Mouse (Mus musculus) intestine, embryonic 14.5 days (tissue): ENCODE measurements around the gene Kif16b. TPM values are rescaled to one million over a fixed set of nuclear protein-coding genes. Genes with fewer than 3 reads are reported as not detected.

Source experiments
- ATAC-seq: fragments of 200-750 bp; cut with Nextera tagmentation; replicated peaks from 2 replicates; pipeline ENCODE4 v1.8.0; 2017; ENCODE audit warnings: low read depth, moderate number of reproducible peaks, moderate TSS enrichment, moderate library complexity; ENCODE audit not compliant: low FRiP score, low TSS enrichment
- DNase-seq: peaks from one replicate; pipeline ENCODE4 v3.0.0-alpha.2; 2018; ENCODE audit warnings: low spot score
- H3K27ac ChIP-seq: fragments of 300-500 bp; sonication (generic); 2 replicates; pipeline ENCODE4 v1.5.1; 2014; ENCODE audit warnings: low read depth, mild to moderate bottlenecking, control low read depth
- H3K27me3 ChIP-seq: fragments of 300-500 bp; sonication (generic); replicated peaks from 2 replicates; pipeline ENCODE4 v1.6.1; 2014; ENCODE audit warnings: low read length, control low read depth; ENCODE audit not compliant: control insufficient read depth, insufficient read depth
- H3K36me3 ChIP-seq: fragments of 300-500 bp; sonication (generic); 2 replicates; pipeline ENCODE4 v1.6.1; 2014; ENCODE audit warnings: low read length, control low read depth; ENCODE audit not compliant: control insufficient read depth, insufficient read depth
- H3K4me1 ChIP-seq: fragments of 300-500 bp; sonication (generic); replicated peaks from 2 replicates; pipeline ENCODE4 v1.6.1; 2014; ENCODE audit warnings: low read length, control low read depth, mixed read lengths; ENCODE audit not compliant: control insufficient read depth, insufficient read depth
- H3K4me2 ChIP-seq: fragments of 300-500 bp; sonication (generic); 2 replicates; pipeline ENCODE4 v1.6.1; 2014; ENCODE audit warnings: low read length
- H3K4me3 ChIP-seq: fragments of 300-500 bp; sonication (generic); 2 replicates; pipeline ENCODE4 v1.5.1; 2014; ENCODE audit warnings: low read depth, low read length, control low read depth, mixed read lengths
- H3K9ac ChIP-seq: fragments of 300-500 bp; sonication (generic); 2 replicates; pipeline ENCODE4 v1.6.1; 2014; ENCODE audit warnings: mild to moderate bottlenecking, low read length
- H3K9me3 ChIP-seq: fragments of 300-500 bp; sonication (generic); 2 replicates; pipeline ENCODE4 v1.6.1; 2016; ENCODE audit warnings: low read length, control low read depth; ENCODE audit not compliant: control insufficient read depth
- WGBS: fragments of 180-500 bp; shearing (Covaris S2); extraction: QIAGEN DNeasy Blood & Tissue Kit; methylation state at CpG from one replicate; pipeline ENCODE4 v1.1.7; 2014; 5-methylcytosine and 5-hydroxymethylcytosine counted together
- polyA plus RNA-seq: library from polyadenylated mRNA; unstranded; fragments of >200 nt; fragmentation: Nextera tagmentation; extraction: Ambion mirVana; gene quantifications from 2 replicates; pipeline ENCODE4 v1.2.1, GENCODE M21; 2014

Kif16b gene
- polyA plus RNA-seq, 1 experiment from 2014 or later: 12.7 TPM

DNA sequence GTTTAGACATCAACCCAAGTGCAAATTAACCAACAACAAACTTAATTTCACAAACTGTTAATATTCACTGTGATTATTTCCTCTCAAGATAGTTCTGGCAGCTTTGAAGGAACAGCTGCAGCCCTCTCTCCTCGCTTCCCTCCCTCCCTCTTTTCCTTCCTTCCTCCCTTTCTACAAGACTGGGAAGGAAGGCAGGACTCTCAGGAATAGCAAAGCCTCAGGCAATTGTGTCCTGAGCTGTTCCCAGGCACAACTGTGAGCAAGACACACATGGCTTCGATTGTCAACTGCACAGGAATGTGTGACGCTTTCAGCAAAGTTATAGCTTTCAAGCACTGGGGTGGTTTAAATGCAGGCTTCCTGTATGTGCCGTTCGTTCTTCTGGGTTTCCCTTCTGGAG is 286.8 kb downstream of the Kif16b start:
- no peak overlapping the region for H3K4me3 ChIP-seq
- ATAC-seq (no peak), DNase-seq (no peak)
- H3K4me1 ChIP-seq: no peaks in the 10 kb centered on the region
- H3K9me3 ChIP-seq: no peaks in the 10 kb centered on the region
- no peak overlapping the region for H3K27ac ChIP-seq
- no peak overlapping the region for H3K4me2 ChIP-seq
- no peaks in the 10 kb centered on the region for H3K27me3 ChIP-seq
- no peaks in the 10 kb centered on the region for H3K36me3 ChIP-seq
- no peak overlapping the region for H3K9ac ChIP-seq
- WGBS: 68% methylated on average over 5 of the region's 5 CpGs

DNA sequence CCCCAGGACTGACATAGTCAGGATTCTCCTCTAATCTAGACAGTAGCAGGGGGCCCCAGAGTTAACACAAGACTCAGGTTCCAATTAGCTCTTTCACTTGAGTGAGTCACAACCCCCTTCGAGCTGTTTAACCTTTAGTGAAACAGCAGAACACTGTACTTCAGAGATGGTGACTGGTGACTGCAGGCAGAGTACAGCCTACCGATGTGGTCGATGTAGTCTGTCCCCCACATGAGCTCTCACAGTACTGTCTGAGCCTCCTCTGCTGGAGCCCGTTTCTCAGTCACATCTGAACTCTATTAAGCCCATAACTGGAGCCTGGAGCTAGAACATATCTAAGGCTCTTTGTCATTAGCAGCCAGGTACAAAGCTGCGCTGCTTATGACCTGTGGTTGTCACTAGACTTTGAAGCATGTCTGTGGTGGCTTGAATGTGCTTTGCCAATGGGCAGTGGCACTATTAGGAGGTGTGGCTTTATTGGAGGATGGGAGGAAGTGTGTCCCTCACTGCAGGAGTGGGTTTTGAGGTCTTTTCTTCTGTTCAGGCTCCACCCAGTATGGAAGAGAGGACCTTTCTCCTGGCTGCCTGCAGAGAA is 288.9 kb downstream of the Kif16b start:
- WGBS: 83% methylated on average over 5 of the region's 5 CpGs
- no peak overlapping the region for H3K4me3 ChIP-seq

DNA sequence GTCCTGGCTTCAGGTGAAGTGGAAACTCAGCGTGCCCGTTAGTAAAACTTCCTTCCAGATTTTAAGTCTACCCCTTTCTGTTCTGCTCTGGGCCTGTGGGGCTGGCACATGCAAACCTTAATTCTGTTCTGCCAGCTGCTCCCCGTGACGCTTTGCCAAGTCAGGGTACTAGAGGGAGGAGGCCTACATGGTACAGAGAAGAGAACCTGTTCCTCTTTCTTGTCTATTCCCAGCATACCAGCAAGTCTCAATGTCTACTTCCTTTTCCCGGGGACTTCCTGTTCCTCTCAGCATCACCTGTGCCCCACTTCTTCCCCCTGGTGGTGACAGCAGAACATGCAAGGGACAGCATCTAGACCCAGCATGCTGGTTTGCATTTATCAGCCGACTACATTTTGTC is 290.2 kb downstream of the Kif16b start:
- Histone ChIP-seq H3K27me3 (no peaks in the 10 kb centered on the region), H3K36me3 (no peaks in the 10 kb centered on the region), H3K27ac (no peak overlapping the region), H3K4me3 (no peak overlapping the region), H3K9ac (no peak overlapping the region), H3K4me1 (no peaks in the 10 kb centered on the region), H3K9me3 (no peaks in the 10 kb centered on the region), H3K4me2 (no peak overlapping the region)
- WGBS: 90% methylated on average over 6 of the region's 6 CpGs
- DNase-seq (peak; percentile 56), ATAC-seq (no peak)

More for the DNA sequence above, 288.9 kb downstream of the Kif16b start:
- ATAC-seq: no peak
- Histone ChIP-seq H3K9me3 (no peaks in the 10 kb centered on the region), H3K4me2 (no peak overlapping the region), H3K27ac (no peak overlapping the region), H3K4me1 (no peaks in the 10 kb centered on the region), H3K9ac (no peak overlapping the region), H3K36me3 (no peaks in the 10 kb centered on the region), H3K27me3 (no peaks in the 10 kb centered on the region)
- no peak for DNase-seq

DNA sequence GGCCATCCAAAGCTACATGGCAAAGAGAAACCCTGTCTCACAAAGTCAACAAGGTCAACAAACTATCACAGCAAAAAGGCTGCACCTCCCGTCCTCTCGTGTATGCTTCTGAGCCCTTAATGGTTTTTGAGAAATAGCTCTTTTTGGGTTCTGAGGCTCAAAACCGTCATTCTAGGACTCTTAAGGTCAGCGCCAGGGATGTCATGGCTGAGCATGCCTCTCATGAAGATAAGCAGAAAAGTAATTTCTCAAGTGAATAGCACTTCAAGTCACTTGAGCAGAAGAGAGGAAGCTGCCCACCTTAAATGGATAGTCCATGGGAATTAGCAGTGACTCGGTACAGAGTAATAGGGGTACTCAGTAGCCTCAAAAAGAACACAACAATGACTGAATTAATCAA is 291.1 kb downstream of the Kif16b start:
- H3K4me3 ChIP-seq: no peak overlapping the region
- H3K27me3 ChIP-seq: no peaks in the 10 kb centered on the region
- no peaks in the 10 kb centered on the region for H3K4me1 ChIP-seq
- H3K9ac ChIP-seq: no peak overlapping the region
- no peaks in the 10 kb centered on the region for H3K9me3 ChIP-seq
- H3K36me3 ChIP-seq: no peaks in the 10 kb centered on the region
- WGBS: 68% methylated on average over 5 of the region's 5 CpGs
- DNase-seq (no peak), ATAC-seq (no peak)
- H3K4me2 ChIP-seq: no peak overlapping the region
- H3K27ac ChIP-seq: no peak overlapping the region

DNA sequence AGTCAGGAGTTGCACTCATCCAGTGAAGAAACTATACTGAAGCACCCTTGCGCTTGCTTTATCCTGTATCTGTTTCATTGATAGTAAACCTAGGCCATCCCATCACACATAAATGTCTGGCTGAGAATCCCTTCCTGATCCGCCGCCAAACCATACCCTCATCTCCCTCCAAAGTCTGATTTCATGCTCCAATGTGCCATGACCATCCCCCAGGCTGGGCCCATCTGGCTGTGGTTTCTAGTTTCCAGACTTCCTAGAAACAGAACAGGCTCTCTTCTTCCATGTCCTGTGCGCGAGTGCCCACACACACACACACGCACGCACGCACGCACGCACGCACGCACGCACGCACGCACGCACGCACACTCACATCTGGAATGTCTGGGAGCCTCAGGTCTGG is 292.6 kb downstream of the Kif16b start:
- H3K36me3 ChIP-seq: no peaks in the 10 kb centered on the region
- WGBS: 78% methylated on average over 17 of the region's 17 CpGs
- no peak overlapping the region for H3K27ac ChIP-seq
- no peak overlapping the region for H3K4me3 ChIP-seq
- H3K9ac ChIP-seq: no peak overlapping the region
- DNase-seq: no peak
- no peak for ATAC-seq
- no peak overlapping the region for H3K4me2 ChIP-seq
- no peaks in the 10 kb centered on the region for H3K27me3 ChIP-seq
- H3K9me3 ChIP-seq: no peaks in the 10 kb centered on the region
- no peaks in the 10 kb centered on the region for H3K4me1 ChIP-seq

DNA sequence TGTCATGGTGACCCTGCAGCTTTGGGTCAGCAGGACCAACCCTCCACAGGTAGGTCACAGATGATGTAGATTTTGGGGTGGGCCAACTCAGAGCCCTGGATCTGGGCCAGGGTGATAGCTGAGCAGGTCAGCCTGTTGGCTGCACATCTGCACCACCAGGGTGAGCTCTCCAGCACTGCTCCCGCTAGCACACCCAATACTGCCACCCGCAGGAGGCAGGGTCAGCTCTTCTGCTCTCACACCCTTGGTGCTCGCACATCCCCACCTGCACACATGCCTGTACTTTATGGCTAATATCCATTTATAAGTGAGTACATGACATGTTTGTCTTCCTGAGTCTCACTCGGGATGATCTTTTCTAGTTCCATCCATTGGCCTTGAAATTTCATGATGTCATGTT is 296.6 kb downstream of the Kif16b start:
- Histone ChIP-seq H3K9ac (no peak overlapping the region), H3K27me3 (no peaks in the 10 kb centered on the region), H3K9me3 (no peaks in the 10 kb centered on the region), H3K4me1 (no peaks in the 10 kb centered on the region; the same call in 1 of the 2 replicates), H3K4me2 (no peak overlapping the region), H3K36me3 (no peaks in the 10 kb centered on the region), H3K27ac (no peak overlapping the region), H3K4me3 (no peak overlapping the region)
- ATAC-seq (no peak), DNase-seq (no peak)
- WGBS: 75% methylated on average over 4 of the region's 4 CpGs

DNA sequence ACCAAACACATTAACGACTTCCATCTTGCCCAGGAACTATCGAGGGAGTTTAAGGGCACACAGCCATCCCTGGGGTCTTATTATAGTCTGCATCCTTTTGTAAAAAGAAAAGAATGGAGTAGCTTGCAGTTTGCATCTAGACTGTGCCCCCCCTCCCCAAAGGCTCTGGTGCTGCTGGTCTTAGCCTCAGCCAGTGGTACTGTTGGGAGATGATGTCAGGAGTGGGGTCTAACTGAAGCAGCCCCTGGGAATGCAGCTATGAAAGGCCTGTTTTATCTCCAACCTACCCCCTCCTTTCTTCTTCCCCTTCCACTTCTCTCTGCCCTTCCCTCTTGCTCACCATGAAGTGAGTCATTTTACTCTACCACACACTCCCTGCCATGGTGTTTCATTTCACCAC is 298.1 kb downstream of the Kif16b start:
- H3K4me1 ChIP-seq: no peaks in the 10 kb centered on the region; the same call in 1 of the 2 replicates
- H3K4me2 ChIP-seq: no peak overlapping the region
- no peaks in the 10 kb centered on the region for H3K36me3 ChIP-seq
- H3K4me3 ChIP-seq: no peak overlapping the region
- H3K27me3 ChIP-seq: no peaks in the 10 kb centered on the region
- H3K9ac ChIP-seq: no peak overlapping the region
- ATAC-seq (no peak), DNase-seq (no peak)
- 55% methylated on average over 2 of the region's 2 CpGs for WGBS
- no peak overlapping the region for H3K27ac ChIP-seq
- no peaks in the 10 kb centered on the region for H3K9me3 ChIP-seq

DNA sequence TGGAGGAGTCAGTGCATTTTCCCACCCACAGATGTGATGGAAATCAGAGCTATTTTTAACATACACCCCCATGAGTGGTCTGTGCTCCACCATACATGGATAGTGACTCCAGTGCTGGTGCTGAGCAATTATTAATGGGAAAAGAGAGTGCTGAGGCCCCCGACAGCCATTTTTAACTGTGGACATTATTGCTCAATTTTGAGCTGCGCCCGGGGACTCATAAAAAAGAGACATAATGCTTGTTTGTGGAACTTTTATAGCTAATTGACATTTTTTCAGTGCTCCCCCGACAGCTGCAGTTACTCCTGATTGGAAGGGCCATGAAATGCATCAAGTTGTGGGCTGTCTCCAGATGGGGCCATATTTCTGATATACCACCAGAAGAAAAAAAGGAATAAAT is 302.1 kb downstream of the Kif16b start:
- ATAC-seq (no peak), DNase-seq (no peak)
- H3K36me3 ChIP-seq: no peaks in the 10 kb centered on the region
- H3K4me1 ChIP-seq: no peaks in the 10 kb centered on the region; the same call in 1 of the 2 replicates
- H3K27ac ChIP-seq: no peak overlapping the region
- H3K4me3 ChIP-seq: no peak overlapping the region
- H3K9ac ChIP-seq: no peak overlapping the region
- WGBS: 60% methylated on average over 4 of the region's 4 CpGs
- no peaks in the 10 kb centered on the region for H3K27me3 ChIP-seq
- no peaks in the 10 kb centered on the region for H3K9me3 ChIP-seq
- no peak overlapping the region for H3K4me2 ChIP-seq
